Mouse (Mus musculus): ENCODE measurements around the gene Itpr3.

DNA sequence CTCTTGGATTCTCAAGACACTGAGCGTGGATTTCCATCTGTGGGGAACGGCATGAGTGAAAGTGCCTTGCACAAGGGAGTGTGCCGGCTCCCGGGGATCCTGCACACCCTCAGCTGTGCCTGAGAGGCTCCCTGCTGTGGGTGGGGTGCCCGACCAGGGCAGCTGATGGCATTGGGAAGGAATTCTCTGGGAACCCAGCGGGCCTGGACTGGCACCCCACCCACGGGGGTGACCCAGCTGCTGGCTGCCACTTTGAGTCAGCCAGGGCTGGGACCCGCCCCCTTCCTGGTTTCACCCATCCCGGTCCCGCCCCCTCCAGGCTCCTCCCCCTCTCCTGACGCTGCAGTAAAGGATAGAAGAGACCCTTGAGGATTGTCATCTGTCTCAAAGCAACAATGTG, 5.6 kb upstream of the Itpr3 start:
- TF ChIP-seq EP300 (IDR thresholded peaks at IDR 0.05) (no peak), CTCF (IDR thresholded peaks at IDR 0.05) (no peak)
